Mouse (Mus musculus): ENCODE data around the gene Hoxd4. TPM values are rescaled to one million over a fixed set of nuclear protein-coding genes. Genes with fewer than 3 reads are reported as not detected.

Hoxd4 gene
- polyA plus RNA-seq, 1 experiment from 2014 or later, result 2.3 TPM

DNA sequence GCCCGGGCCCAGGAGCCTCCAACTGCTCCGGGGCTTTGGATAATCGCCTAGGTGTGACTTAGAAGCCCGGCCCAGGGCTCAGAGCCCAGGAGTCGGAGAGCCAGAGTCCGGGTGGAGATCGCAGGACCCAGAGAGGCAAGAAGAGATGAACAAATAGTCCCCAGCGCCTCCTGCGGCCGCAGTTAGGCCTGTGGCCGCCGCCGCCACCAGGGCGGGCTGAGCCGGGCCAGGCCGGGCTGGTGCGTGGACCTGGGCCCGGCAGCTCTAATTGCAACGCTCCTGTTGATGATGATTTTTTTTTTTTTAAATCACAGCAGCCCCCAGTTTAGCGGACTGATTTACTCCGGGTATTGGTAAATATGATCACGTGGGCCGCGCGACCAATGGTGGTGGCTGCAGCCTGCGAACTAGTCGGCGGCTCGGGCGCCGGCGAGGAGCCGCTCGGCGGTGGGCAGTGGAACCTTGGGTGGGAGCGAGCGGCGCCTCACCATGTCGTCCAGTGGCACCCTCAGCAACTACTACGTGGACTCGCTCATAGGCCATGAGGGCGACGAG lies 14.1 kb upstream of the Hoxd4 start, which contains the start of gene Hoxd9:
Gene Hoxd9 (plus strand): TSS at position 161 of the 555 bp plus-strand sequence.
- Histone ChIP-seq H3K9me3 (ENCODE audit: control insufficient read depth, low read length) (no peaks in the 10 kb centered on the region; the same call in 1 of the 2 replicates), H3K4me2 (ENCODE audit: low read length) (peak within 1 kb of the TSS; percentile 53), H3K27ac (ENCODE audit: low read depth, low read length) (no peak within 1 kb of the TSS), H3K9ac (ENCODE audit: low read depth, low read length) (no peak within 1 kb of the TSS), H3K4me3 (ENCODE audit: low read length) (peak within 1 kb of the TSS; percentile 29), H3K4me1 (ENCODE audit: control insufficient read depth, insufficient read depth, low read depth, low read length) (peaks cover 10% of the 10 kb centered on the region; the same call in 1 of the 2 replicates), H3K36me3 (ENCODE audit: control insufficient read depth, insufficient read depth, low read length) (no peaks in the 10 kb centered on the region), H3K27me3 (replicated peaks; ENCODE audit: control insufficient read depth, insufficient read depth, low read length) (peaks cover 59% of the 10 kb centered on the region)
- ATAC-seq, result peak; percentile 64; the same call in 1 of the 2 replicates
- WGBS, result under 1% methylated on average over 43 of the region's 43 CpGs

DNA sequence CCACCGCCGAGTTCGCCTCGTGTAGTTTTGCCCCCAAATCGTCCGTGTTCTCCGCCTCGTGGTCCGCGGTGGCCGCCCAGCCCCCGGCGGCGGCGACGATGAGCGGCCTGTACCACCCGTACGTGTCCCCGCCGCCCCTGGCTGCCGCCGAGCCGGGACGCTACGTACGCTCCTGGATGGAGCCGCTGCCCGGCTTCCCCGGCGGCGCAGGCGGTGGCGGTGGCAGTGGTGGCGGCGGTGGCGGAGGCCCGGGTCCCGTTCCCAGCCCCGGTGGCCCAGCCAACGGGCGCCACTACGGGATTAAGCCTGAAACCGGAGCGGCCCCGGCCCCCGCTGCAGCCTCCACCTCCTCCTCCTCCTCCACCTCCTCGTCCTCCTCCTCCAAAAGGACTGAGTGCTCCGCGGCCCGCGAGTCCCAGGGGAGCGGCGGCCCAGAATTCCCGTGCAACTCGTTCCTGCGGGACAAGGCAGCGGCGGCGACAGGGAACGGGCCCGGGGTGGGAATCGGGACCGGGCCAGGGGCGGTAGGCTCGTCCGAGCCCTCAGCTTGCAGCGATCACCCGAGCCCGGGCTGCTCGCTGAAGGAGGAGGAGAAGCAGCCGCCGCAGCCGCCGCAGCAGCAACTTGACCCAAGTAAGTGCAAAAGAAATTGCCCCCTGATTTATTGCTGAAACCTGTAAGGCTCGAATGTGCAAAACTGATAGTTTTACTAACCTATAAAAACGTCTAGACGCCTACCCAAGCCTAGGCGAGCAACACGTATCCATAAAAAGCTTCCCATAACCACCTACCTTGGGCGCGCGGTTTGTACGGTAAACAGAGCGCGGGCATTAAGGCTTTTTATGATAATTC lies 13.3 kb upstream of the Hoxd4 start:
- peak; percentile 50; the same call in 1 of the 2 replicates for ATAC-seq
- Histone ChIP-seq H3K27me3 (replicated peaks; ENCODE audit: control insufficient read depth, insufficient read depth, low read length) (peaks cover 54% of the 10 kb centered on the region), H3K9ac (ENCODE audit: low read depth, low read length) (no peak overlapping the region), H3K9me3 (ENCODE audit: control insufficient read depth, low read length) (no peaks in the 10 kb centered on the region; the same call in 1 of the 2 replicates), H3K4me2 (ENCODE audit: low read length) (peak overlapping the region; percentile 53), H3K4me1 (ENCODE audit: control insufficient read depth, insufficient read depth, low read depth, low read length) (peaks cover 10% of the 10 kb centered on the region; the same call in 1 of the 2 replicates), H3K36me3 (ENCODE audit: control insufficient read depth, insufficient read depth, low read length) (no peaks in the 10 kb centered on the region), H3K4me3 (ENCODE audit: low read length) (peak overlapping the region; percentile 29), H3K27ac (ENCODE audit: low read depth, low read length) (no peak overlapping the region)
- under 1% methylated on average over 66 of the region's 86 CpGs for WGBS

DNA sequence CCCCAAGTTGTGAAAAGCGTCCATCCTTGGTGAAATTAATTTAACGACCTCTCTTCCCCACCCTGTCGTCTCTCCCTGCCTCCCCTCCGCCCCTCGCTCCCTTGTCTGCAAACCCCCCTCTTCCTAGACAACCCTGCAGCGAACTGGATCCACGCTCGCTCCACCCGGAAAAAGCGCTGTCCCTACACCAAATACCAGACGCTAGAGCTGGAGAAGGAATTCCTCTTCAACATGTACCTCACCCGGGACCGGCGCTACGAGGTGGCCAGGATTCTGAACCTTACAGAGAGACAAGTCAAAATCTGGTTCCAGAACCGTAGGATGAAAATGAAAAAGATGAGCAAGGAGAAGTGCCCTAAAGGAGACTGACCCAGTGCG lies 12.7 kb upstream of the Hoxd4 start:
- Histone ChIP-seq H3K27me3 (replicated peaks; ENCODE audit: control insufficient read depth, insufficient read depth, low read length) (peaks cover 54% of the 10 kb centered on the region), H3K9me3 (ENCODE audit: control insufficient read depth, low read length) (no peaks in the 10 kb centered on the region; the same call in 1 of the 2 replicates), H3K4me3 (ENCODE audit: low read length) (no peak overlapping the region), H3K4me1 (ENCODE audit: control insufficient read depth, insufficient read depth, low read depth, low read length) (peaks cover 10% of the 10 kb centered on the region; the same call in 1 of the 2 replicates), H3K4me2 (ENCODE audit: low read length) (no peak overlapping the region), H3K9ac (ENCODE audit: low read depth, low read length) (no peak overlapping the region), H3K36me3 (ENCODE audit: control insufficient read depth, insufficient read depth, low read length) (no peaks in the 10 kb centered on the region), H3K27ac (ENCODE audit: low read depth, low read length) (no peak overlapping the region)
- 2% methylated on average over 17 of the region's 17 CpGs for WGBS
- no peak for ATAC-seq

DNA sequence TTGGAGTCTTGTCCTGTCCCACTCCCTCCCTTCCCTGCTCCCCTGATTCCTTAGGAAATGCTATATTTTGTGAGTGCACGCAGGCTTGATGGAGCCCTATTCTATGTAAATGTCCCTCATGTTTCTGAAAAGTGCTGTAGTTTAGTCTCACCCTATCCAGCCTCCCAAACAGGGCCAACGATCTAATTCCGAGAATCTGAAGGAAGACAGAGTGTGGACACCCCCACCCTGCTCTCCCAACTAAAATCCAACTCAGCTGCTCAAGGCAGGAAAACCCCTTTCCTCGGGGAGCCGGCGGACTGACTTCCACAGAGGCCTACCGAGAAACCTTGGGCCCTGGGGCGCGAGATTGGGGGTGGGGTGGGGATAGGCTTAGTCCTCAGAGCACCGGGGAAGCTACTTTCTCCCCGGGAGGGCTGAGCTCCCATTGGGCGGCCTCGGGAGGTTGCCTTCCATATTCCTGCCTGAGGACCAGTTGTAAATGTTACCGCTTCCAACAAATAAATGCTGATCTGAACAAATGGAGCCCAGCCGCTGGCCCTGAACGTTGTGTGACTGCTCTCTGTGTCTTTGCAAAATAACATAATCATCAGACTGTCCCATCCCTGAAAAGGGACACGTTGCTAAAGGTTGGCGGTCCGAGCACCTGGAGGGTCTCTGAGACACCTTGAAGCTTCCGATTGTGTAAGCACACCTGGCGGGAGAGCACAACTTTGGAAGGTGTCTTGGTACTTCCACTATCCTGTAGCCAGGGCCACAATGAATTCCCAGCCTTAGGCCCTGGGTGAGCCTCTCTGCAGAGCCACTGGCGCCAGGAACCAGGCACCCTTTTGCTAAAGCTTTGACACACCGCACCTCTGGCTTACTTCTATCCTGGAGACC lies 11.8 kb upstream of the Hoxd4 start:
- no peak overlapping the region for H3K4me3 ChIP-seq (ENCODE audit: low read length)
- H3K4me2 ChIP-seq (ENCODE audit: low read length), result no peak overlapping the region
- peaks cover 11% of the 10 kb centered on the region for H3K4me1 ChIP-seq (ENCODE audit: control insufficient read depth, insufficient read depth, low read depth, low read length)
- H3K36me3 ChIP-seq (ENCODE audit: control insufficient read depth, insufficient read depth, low read length), result no peaks in the 10 kb centered on the region
- H3K27ac ChIP-seq (ENCODE audit: low read depth, low read length), result no peak overlapping the region
- H3K27me3 ChIP-seq (replicated peaks; ENCODE audit: control insufficient read depth, insufficient read depth, low read length), result peaks cover 51% of the 10 kb centered on the region
- 2% methylated on average over 23 of the region's 23 CpGs for WGBS
- no peak for ATAC-seq
- H3K9ac ChIP-seq (ENCODE audit: low read depth, low read length), result no peak overlapping the region
- no peaks in the 10 kb centered on the region; the same call in 1 of the 2 replicates for H3K9me3 ChIP-seq (ENCODE audit: control insufficient read depth, low read length)

DNA sequence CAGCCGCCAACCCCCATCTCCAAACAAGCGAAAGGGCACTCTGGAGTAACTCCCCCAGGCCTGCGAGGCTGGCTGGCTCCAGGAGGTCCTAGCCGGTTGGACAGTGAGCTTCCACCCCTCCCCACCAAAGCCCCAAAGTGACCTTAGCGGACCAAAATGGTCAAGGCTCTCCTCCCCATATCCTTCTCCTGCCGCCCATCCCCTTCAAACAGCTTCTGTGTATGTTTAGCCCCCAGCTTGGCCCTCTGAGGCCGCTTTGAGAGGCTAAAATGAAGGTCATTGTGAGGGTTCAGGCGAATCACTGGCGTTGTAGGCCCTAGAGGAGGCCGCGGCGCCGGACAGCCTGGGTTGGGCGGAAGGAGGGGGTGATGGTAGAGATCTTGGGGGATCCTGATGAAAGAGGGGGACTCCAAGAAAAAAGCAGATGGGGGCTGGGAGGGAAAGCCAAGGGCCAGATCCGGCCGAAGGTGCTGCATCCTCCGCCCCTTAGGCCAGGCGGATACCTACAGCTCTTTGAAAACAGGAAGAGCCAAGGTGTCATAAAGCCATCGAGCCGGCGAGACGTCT lies 11.1 kb upstream of the Hoxd4 start:
- H3K4me1 ChIP-seq (ENCODE audit: control insufficient read depth, insufficient read depth, low read depth, low read length), result peaks cover 18% of the 10 kb centered on the region
- H3K9ac ChIP-seq (ENCODE audit: low read depth, low read length), result no peak overlapping the region
- H3K9me3 ChIP-seq (ENCODE audit: control insufficient read depth, low read length), result no peaks in the 10 kb centered on the region; the same call in 1 of the 2 replicates
- H3K27me3 ChIP-seq (replicated peaks; ENCODE audit: control insufficient read depth, insufficient read depth, low read length), result peaks cover 47% of the 10 kb centered on the region
- H3K36me3 ChIP-seq (ENCODE audit: control insufficient read depth, insufficient read depth, low read length), result no peaks in the 10 kb centered on the region
- no peak overlapping the region for H3K27ac ChIP-seq (ENCODE audit: low read depth, low read length)
- ATAC-seq, result no peak
- no peak overlapping the region for H3K4me3 ChIP-seq (ENCODE audit: low read length)
- 6% methylated on average over 22 of the region's 22 CpGs for WGBS
- H3K4me2 ChIP-seq (ENCODE audit: low read length), result no peak overlapping the region

DNA sequence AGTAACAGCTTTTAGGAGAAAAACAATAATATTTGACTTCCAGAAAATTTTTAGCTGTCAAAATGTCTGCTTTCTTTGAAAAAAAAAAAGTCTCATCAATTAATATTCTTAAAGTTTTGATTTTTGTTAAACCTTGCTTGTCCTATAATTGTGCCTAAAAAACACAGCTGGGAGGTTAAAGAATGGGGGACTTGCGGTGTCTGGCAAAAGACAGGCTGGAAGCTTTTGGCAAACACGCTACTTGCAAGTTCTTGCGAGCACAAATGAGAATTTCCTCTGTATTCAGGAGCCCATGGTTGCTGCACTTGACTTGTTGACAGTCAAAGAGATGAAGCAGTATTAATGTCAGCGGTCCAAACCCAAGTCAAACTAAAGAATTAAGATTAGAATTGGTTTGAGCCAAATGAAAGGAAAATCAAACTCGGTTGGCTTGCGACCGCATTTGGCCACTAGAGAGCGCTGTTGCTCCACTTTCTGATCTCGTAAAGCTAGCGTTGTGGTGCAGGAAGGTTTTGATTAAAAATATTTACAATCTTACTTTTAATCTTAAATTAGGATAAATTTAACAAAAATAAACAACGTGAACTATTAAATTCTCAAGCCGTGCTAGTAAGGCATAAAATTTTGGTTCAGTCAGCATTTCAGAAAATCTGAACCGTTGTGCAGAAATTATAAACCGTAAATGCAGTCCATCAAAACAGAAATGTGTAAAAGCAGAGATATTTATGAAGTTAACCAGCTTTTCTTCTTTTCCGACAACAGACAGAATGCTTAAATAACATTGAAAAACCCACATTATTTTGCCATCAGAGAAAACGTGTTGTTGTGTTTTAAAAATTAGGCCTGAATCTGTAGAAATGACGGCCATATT lies 9.5 kb upstream of the Hoxd4 start:
- WGBS, result 12% methylated on average over 17 of the region's 17 CpGs
- Histone ChIP-seq H3K27ac (ENCODE audit: low read depth, low read length) (no peak overlapping the region), H3K4me3 (ENCODE audit: low read length) (no peak overlapping the region), H3K4me2 (ENCODE audit: low read length) (no peak overlapping the region), H3K9me3 (ENCODE audit: control insufficient read depth, low read length) (no peaks in the 10 kb centered on the region), H3K27me3 (replicated peaks; ENCODE audit: control insufficient read depth, insufficient read depth, low read length) (peaks cover 38% of the 10 kb centered on the region), H3K36me3 (ENCODE audit: control insufficient read depth, insufficient read depth, low read length) (no peaks in the 10 kb centered on the region), H3K9ac (ENCODE audit: low read depth, low read length) (no peak overlapping the region), H3K4me1 (ENCODE audit: control insufficient read depth, insufficient read depth, low read depth, low read length) (peaks cover 20% of the 10 kb centered on the region)
- no peak for ATAC-seq

DNA sequence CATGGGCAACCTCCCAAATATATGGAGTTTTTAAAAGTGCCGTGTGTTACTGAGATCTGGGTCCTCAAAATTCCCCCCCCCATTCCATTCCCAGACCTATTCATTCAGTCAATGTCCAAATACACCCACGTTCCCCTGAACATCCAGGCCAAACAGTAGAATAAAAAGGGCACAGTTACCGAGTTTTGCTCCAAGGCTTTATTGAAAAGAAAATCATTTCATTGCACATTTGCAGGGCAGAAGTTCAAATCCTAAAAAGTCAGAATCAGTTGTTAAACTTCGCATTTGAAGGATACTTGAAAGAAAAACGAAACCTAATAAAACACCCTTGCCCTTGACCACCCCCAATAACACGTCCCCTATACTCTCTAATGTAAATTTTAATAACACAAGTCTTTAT lies 8.9 kb upstream of the Hoxd4 start:
- H3K36me3 ChIP-seq (ENCODE audit: control insufficient read depth, insufficient read depth, low read length), result no peaks in the 10 kb centered on the region
- no peak for ATAC-seq
- no peak overlapping the region for H3K27ac ChIP-seq (ENCODE audit: low read depth, low read length)
- no peaks in the 10 kb centered on the region for H3K9me3 ChIP-seq (ENCODE audit: control insufficient read depth, low read length)
- peaks cover 15% of the 10 kb centered on the region for H3K4me1 ChIP-seq (ENCODE audit: control insufficient read depth, insufficient read depth, low read depth, low read length)
- H3K4me2 ChIP-seq (ENCODE audit: low read length), result no peak overlapping the region
- peaks cover 39% of the 10 kb centered on the region for H3K27me3 ChIP-seq (replicated peaks; ENCODE audit: control insufficient read depth, insufficient read depth, low read length)
- no peak overlapping the region for H3K4me3 ChIP-seq (ENCODE audit: low read length)
- H3K9ac ChIP-seq (ENCODE audit: low read depth, low read length), result no peak overlapping the region
- 24% methylated on average over 6 of the region's 6 CpGs for WGBS

DNA sequence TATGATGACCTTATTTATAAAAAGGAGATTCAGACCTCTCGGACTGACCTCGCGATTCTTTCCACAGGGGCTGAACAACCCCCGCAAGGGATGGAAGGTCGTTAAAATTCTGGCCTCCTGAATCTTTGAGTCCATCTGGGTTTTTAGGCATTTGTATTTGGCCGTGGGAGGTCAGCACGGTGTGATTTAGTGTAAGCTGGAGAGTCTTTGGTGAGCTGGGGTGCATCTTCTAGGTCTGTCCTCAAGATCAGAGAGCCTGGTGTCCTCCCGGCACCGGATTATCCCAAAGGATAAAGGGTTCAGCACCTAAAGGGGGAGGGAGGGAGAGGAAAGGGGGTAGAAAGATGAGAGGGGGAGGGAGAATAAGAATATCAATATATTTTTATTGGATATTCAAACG lies 8.4 kb upstream of the Hoxd4 start:
- WGBS, result 10% methylated on average over 10 of the region's 10 CpGs
- no peak overlapping the region for H3K9ac ChIP-seq (ENCODE audit: low read depth, low read length)
- H3K4me3 ChIP-seq (ENCODE audit: low read length), result no peak overlapping the region
- H3K36me3 ChIP-seq (ENCODE audit: control insufficient read depth, insufficient read depth, low read length), result no peaks in the 10 kb centered on the region
- no peak overlapping the region for H3K27ac ChIP-seq (ENCODE audit: low read depth, low read length)
- peaks cover 10% of the 10 kb centered on the region for H3K4me1 ChIP-seq (ENCODE audit: control insufficient read depth, insufficient read depth, low read depth, low read length)
- H3K27me3 ChIP-seq (replicated peaks; ENCODE audit: control insufficient read depth, insufficient read depth, low read length), result peaks cover 42% of the 10 kb centered on the region
- no peak for ATAC-seq
- H3K4me2 ChIP-seq (ENCODE audit: low read length), result no peak overlapping the region
- H3K9me3 ChIP-seq (ENCODE audit: control insufficient read depth, low read length), result no peaks in the 10 kb centered on the region
